Mouse (Mus musculus) spleen, postnatal 10 days (tissue): ENCODE measurements around the gene Gm39566.
A peak's percentile ranks its signal among the peaks of the same experiment; 100 is the strongest.

Experiments used
- DNase-seq, 2 experiments: peaks; one replicate each; pipeline ENCODE4 v3.0.0; 2021 to 2022; ENCODE audit warnings: low spot score in 2 of 2

Gm39566 gene

DNA sequence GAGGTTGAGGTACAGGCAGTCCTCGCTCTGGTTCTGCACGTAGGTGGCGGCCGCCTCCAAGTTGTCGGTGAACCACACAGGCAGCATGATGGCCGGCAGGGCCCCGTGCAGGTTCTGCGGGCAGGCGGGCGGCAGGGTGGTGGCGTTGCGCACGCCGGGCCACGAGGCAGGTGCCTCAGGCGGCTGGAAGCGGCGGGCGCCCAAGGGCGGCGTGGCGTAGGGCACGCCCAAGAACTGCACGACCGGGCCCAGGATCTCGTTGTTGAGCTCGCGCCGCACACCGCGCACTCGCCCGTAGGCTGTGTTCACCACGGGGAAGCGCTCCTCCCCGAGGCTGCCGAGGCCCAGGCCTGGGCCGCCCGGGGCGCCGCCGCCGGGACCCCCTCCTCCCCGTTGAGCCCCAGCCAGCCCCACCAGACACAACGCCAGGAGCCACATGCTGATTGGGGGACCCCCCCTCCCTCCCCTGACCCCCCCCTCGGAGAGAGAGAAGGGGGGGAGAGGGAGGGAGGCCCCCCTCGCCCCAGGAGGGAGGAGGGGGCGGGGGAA lies 19.0 kb upstream of the Gm39566 start:
- DNase-seq: peak; percentile 66 to 74

GRCm38 (mm10) chr11:69833554-69833953 lies 18.5 kb upstream of the Gm39566 start:
- peak in 1 of 2 experiments; percentile 29 for DNase-seq

DNA sequence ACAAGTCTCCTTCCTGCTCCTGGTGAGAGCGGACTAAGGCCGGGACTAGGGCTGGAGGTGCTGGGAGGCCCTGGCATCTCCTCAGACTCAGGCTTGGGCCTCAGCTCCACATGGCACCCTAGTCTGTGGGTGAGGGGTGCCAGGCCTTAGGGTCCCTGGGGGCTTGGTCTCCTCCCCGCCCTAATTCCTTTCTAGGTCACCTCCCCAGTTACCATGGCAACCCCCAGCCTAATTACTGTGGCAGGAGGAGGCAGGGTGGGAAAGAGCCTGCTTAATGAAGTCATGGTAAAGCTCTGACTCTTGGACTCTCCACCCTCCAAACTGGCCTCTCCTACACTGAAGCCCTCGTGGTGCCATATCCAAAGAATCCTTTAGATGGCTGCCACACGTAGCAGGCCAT lies 13.7 kb upstream of the Gm39566 start:
- DNase-seq: peak in 1 of 2 experiments; percentile 10

- no peak for DNase-seq
These were observed 8.4 kb upstream of the Gm39566 start for GRCm38 (mm10) chr11:69823456-69823855.

GRCm38 (mm10) chr11:69822080-69822479 lies 7.0 kb upstream of the Gm39566 start, which contains the start of gene Spem1:
Gene Spem1 (minus strand): TSS chr11:69822180.
- no peak for DNase-seq

DNA sequence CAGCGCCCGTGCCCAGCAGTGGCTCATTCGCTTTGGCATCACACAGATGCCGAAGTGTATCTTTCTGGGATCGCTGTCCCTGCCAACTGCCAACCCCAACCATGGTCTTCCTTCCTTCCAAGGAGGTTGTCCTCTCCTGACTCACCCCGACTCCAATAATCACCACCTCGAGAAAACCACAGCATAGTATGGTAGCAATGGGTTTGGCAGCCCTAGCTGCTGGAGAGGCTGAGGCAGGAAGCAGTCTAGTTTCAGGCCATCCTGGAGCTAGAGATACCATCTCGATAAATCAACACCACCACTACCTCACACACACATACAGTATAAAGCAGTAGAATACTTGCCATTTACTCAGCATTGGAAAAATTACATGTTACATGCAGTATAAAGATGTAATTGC lies 3.8 kb upstream of the Gm39566 start:
- no peak for DNase-seq

GRCm38 (mm10) chr11:69818365-69818764 lies 3.3 kb upstream of the Gm39566 start, which contains the start of gene Spem2:
Gene Spem2 (minus strand): TSS chr11:69818465.
- no peak for DNase-seq

DNA sequence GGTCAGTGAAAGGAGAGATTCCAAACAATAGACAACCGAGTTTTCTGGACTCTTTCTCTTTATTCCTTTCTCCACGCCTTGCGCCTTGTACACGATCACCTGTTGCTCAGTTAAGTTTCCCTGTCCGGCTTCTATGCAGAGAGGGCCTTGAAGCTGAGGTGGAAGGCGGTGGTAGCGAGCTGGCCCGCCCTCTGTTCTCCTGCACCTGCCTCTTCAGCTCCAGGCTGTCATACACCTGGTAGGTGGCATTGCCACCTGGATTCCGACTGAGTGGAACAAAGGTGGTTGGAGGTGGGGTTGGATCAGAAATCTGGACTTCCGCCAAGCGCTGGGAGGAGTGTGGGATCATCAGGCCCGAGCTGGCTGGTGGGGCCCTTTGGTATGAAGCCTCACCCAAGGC lies 1.4 kb upstream of the Gm39566 start:
- no peak for DNase-seq

DNA sequence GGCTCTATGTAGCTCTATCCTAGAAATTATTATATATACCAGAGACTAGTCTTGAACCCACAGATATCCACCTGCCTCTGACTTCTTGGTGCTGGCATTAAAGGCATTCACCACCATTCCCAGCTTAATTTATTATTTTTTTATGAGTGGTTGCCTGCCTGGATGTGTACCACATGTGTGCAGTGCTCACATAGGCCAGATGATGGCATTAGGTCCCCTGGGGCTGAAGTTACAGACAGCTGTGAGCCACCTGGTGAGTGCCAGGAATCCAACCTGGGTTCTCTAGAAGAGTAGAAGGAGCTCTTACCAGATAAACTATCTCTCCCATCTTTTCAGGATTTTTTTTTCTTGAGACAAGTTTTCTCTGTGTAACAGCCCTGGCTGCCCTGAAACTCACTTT lies 4.8 kb downstream of the Gm39566 start:
- no peak for DNase-seq

DNA sequence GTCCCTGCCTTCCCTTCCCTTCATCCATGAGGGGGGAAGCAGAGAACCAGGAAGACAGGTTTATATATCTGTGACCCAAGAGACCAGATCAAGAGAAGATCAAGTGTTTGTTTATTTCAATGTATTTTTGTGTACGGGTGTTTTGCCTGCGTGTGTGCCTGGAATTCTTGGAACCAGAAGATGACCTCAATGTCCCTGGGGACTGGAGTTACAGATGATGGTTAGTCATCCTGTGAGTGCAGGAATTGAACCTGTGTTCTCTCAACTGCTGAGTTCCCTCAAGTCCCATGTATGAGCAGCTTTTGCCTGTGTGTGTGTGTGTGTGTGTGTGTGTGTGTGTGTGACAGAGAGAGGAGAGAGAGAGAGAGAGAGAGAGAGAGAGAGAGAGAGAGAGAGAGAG lies 7.5 kb downstream of the Gm39566 start:
- no peak for DNase-seq

DNA sequence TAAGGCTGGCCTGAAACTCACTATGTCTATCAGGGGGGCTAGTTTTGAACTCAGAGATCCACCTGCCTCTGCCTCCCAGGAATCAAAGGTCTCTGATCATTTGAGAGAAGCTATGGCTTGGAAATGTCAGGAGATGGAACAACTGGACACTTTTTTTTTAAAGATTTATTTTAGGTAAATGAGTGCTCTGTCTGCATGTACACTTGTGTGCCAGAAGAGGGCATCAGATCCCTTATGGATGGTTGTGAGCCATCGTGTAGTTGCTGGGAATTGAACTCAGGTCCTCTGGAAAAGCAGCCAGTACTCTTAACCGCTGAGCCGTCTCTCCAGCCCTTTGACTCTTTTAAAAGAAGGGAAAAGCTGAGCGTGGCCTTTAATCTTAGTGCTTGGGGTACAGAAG lies 8.7 kb downstream of the Gm39566 start:
- no peak for DNase-seq

DNA sequence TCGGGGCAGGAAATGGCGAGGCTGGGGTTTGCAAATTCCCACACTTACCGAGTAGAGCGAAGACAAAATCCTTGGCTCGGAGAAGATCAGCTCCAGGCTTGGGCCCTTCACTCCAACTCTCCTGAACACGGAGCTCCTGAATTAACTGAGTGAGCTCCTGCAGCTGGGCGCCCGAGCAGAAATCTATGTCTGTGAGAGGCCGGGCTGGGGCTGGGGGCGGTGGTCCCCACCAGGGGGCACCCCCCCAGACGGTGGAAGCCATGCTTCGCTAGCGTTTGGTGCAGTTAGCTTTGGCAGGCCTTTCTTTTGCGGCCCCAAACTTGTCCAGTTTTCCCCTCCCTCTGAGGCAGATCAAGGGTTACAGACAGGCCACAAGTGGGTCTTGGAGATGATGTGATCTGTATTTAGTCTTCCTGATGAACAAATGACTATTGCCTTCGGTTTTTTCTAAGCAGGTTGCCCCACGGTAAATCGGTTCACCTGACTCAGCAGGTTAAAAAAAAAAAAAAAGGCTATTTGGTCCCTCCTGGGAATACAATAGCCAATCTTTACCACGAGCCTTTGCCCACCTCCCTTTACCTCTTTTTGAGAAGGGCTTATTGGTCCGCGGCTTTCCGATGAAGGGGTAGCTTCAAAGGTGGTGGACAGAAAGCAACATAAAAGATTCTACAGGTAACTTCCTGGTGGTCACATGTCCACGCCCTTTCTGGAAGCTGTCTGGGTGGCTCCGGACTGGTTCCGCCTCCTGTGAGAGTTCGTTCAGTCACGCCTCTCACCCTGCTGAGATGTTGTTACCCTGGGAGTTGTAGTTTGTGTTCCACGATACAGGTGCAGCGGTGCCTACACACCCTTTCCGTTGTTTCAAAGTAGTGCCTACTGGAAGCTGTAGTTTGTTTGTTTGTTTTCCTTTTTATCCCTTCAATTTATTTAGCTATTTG lies 9.9 kb downstream of the Gm39566 start, which contains the start of gene Tmem102:
Tmem102 (minus strand) TSS at position 653 of the 938 bp plus-strand sequence.
- DNase-seq: no peak

GRCm38 (mm10) chr11:69804652-69804940 lies 10.5 kb downstream of the Gm39566 start:
- DNase-seq: no peak

DNA sequence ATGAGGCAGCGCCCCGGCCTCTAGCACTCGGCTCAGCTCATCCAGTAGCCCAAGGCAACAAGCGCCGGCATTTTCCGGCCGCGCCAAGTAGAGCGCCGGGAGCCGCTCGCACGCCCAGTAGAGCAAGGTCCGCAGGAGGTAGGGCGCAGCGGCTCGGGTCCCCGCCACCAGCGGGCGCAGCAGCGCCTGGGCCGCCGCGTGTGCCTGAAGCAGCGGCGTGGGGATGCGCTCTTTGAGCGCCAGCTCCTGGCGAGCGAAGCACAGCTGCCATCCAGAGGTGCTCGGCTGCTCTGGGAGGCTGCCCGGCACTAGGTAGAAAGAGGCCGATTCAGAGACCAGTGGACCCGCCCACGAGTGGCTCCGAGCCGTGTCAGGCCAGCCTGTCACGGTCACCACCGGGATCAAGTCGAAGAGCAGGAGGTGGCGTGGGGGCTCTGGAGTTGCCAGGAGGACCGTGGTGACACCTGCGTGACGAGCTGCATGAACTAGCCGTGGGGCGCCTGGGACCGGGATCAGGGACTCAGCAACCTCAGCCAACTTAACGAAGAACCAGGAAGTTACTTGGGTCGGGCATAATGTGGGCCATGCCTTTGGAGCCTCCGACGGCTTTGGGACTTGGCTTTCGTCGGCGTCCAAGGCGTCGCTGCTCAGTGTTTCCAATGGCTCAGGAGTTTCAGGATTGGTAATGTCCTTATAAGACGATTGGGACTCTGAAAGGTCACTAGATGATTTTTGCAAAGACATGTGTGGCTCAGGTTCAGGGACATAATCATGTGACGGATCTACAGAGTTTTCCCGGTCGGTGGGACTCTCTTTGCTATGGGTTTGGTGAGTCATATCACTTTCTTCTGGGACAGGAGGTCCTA lies 11.1 kb downstream of the Gm39566 start:
- DNase-seq: peak; percentile 52 to 78

- no peak for DNase-seq
These were observed 11.8 kb downstream of the Gm39566 start for GRCm38 (mm10) chr11:69803328-69803727.

DNA sequence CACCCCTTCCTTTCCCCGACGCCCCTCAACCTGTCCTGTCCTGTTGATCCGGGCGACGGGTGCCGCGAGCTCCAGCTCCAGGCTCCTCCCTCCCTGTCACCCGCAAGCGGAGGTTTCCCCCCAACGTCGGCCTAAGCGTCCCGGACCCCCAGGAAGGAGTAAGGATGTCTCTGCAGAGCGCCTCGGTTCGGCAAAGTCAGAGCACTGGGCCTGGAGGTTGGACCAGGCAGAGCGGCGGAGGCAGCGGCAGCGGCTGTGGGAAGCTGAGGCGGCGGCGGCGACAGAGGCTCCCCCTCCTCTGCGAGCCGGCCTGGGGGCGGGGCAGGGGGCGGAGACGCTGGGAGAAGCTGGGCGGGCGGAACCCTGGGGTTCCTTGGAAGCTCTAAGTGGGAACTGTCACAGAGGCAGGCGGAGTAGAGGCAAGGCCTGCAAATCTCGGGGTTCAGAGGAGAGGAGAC lies 12.4 kb downstream of the Gm39566 start:
- peak; percentile 34 to 67 for DNase-seq

DNA sequence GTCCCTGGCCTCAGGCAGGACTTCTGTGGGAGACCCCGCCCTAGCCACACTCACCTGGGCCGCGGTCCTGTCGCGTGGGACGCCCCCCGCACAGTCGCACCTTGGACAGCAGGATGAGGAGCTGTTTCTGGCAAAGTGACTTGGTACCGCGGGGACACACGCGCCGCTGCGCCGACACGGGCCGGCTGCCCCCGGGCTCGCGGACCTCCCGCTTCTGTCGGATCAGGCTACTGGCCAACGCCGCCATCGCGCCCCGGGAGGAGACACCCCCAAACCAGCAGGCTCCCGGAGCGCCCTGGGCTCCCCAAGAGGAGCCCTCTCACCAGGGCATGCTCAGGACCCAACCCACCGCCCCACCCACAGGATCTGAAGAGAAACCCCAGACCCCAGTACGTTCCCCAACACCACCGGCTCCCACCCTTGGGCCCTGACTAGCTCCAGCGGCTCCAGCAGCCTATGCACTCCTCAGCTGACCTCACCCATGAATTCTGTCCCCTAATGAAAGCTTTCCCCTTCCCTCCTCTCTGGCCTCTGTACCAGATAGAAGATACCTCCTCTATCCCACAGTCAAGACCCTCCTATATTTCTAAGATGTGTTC lies 13.6 kb downstream of the Gm39566 start, which contains the start of gene Fgf11:
Fgf11 (minus strand) TSS at position 479 of the 599 bp plus-strand sequence.
- DNase-seq: no peak

GRCm38 (mm10) chr11:69800392-69801197 lies 14.5 kb downstream of the Gm39566 start:
- DNase-seq: no peak

DNA sequence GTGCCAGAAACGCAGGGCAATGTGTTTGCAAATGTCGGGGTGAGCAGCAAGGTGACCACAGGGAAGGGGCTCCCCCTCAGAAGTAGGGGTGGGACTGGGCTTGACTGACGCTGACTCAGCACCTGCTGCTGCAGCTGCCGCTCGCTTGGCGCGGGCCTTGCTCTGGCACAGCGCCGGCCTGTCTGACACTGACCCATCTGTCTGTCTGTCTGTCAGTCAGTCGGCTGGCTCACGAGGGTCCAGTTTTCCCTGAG lies 15.0 kb downstream of the Gm39566 start:
- DNase-seq: no peak

DNA sequence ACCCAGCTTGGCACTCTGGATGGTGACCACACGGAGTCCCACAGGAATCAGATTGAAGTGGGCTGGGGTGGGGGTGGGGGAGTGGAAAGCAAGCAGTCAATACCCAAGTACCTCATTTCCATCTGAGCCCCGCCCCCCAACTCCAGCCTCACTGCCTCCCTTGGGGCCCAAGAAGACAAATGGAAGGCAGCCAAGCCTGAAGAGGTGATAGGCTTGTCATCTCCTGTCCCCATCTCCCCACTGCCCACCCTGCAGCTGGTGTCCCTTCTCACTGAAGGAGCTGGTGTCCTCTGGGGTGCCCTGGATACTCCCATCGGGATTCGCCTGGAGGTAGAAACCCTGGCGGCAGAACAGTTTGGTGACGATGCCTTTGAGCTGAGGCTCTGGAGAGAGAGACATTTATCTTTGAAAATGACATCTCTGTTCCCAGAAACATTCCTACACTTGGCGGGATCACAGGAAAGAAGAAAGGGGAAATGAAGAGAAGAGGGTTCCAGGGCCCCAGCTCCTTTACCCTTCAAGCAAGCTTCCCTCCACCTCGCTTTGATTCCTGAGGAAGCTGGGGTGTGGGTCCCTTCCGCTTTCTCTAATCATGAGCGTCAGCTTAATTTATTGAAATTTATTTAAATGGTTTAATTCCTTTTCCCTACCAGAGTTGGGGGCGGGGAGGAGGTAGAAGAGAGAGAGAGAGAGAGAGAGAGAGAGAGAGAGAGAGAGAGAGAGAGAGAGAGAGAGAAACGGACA lies 15.5 kb downstream of the Gm39566 start:
- DNase-seq: peak in 1 of 2 experiments; percentile 79
